Mouse (Mus musculus): ENCODE results near the gene Mutyh.

GRCm38 (mm10) chr4:116807197-116808129 is at the start of gene Mutyh, which contains the start of gene Toe1:
- no peak for TF ChIP-seq ZNF384 (IDR thresholded peaks at IDR 0.05; ENCODE audit: low read depth, low read length)
- TF ChIP-seq HCFC1 (IDR thresholded peaks at IDR 0.05; ENCODE audit: borderline replicate concordance, insufficient read depth, low read length) = peak; percentile 86
